Mouse (Mus musculus) kidney, embryonic 15.5 days (tissue): ENCODE data around the gene Samd4. TPM values are rescaled to one million over a fixed set of nuclear protein-coding genes. Genes with fewer than 3 reads are reported as not detected.

Experiments used
- ATAC-seq: fragments of 200-750 bp; cut with Nextera tagmentation; replicated peaks from 2 replicates; pipeline ENCODE4 v1.8.0; 2017; ENCODE audit warnings: moderate TSS enrichment; ENCODE audit not compliant: low FRiP score
- H3K27ac ChIP-seq: fragments of 300-500 bp; sonication (generic); 2 replicates; pipeline ENCODE4 v1.5.1; 2015; ENCODE audit warnings: mild to moderate bottlenecking, inconsistent platforms
- H3K27me3 ChIP-seq: fragments of 300-500 bp; sonication (generic); 2 replicates; pipeline ENCODE4 v1.6.1; 2015; ENCODE audit warnings: inconsistent platforms
- H3K36me3 ChIP-seq: fragments of 300-500 bp; sonication (generic); 2 replicates; pipeline ENCODE4 v1.6.1; 2015; ENCODE audit warnings: inconsistent platforms
- H3K4me1 ChIP-seq: fragments of 300-500 bp; sonication (generic); 2 replicates; pipeline ENCODE4 v1.6.1; 2015; ENCODE audit warnings: inconsistent platforms
- H3K4me2 ChIP-seq: fragments of 300-500 bp; sonication (generic); 2 replicates; pipeline ENCODE4 v1.6.1; 2015; ENCODE audit warnings: moderate library complexity, mild to moderate bottlenecking, inconsistent platforms
- H3K4me3 ChIP-seq: fragments of 300-500 bp; sonication (generic); replicated peaks from 2 replicates; pipeline ENCODE4 v1.5.1; 2015; ENCODE audit warnings: mild to moderate bottlenecking, inconsistent platforms
- H3K9ac ChIP-seq: fragments of 300-500 bp; sonication (generic); 2 replicates; pipeline ENCODE4 v1.6.1; 2015; ENCODE audit warnings: mild to moderate bottlenecking, inconsistent platforms
- H3K9me3 ChIP-seq: fragments of 300-500 bp; sonication (generic); replicated peaks from 2 replicates; pipeline ENCODE4 v1.6.1; 2016; ENCODE audit warnings: inconsistent platforms
- WGBS: fragments of 180-500 bp; shearing (Covaris S2); methylation state at CpG from one replicate; pipeline ENCODE4 v1.1.7; 2015; ENCODE audit warnings: mixed read lengths; 5-methylcytosine and 5-hydroxymethylcytosine counted together
- polyA plus RNA-seq: library from polyadenylated mRNA; unstranded; fragments of >200 nt; fragmentation: Nextera tagmentation; extraction: Ambion mirVana; gene quantifications from 2 replicates; pipeline ENCODE4 v1.2.1, GENCODE M21; 2015

The Samd4 gene
- polyA plus RNA-seq, 1 experiment from 2014 or later, result 5.2 TPM

- peak overlapping the region; percentile 69 for H3K9ac ChIP-seq
- WGBS, result under 1% methylated on average over 29 of the region's 29 CpGs
- peak overlapping the region; percentile 89 for H3K27ac ChIP-seq
- H3K36me3 ChIP-seq, result no peaks in the 10 kb centered on the region
- H3K9me3 ChIP-seq, result no peaks in the 10 kb centered on the region
- H3K4me3 ChIP-seq, result peak overlapping the region; percentile 57
- H3K27me3 ChIP-seq, result no peaks in the 10 kb centered on the region
- H3K4me1 ChIP-seq, result peaks cover 39% of the 10 kb centered on the region
- H3K4me2 ChIP-seq, result peak overlapping the region; percentile 99
- ATAC-seq, result peak; percentile 30
These were observed 1.3 kb downstream of the Samd4 start for GRCm38 (mm10) chr14:46883871-46884441.

GRCm38 (mm10) chr14:46884701-46885428 is 2.2 kb downstream of the Samd4 start:
- Histone ChIP-seq H3K27me3 (no peaks in the 10 kb centered on the region), H3K9me3 (no peaks in the 10 kb centered on the region), H3K27ac (peak overlapping the region; percentile 89), H3K4me2 (peak overlapping the region; percentile 99), H3K4me3 (peak overlapping the region; percentile 57), H3K4me1 (peaks cover 39% of the 10 kb centered on the region), H3K36me3 (no peaks in the 10 kb centered on the region), H3K9ac (peak overlapping the region; percentile 69)
- WGBS, result under 1% methylated on average over 49 of the region's 52 CpGs
- ATAC-seq, result peak; percentile 49

- WGBS, result 3% methylated on average over 7 of the region's 7 CpGs
- peak overlapping the region; percentile 69; the same call in 1 of the 2 replicates for H3K9ac ChIP-seq
- no peaks in the 10 kb centered on the region for H3K27me3 ChIP-seq
- no peak for ATAC-seq
- H3K4me3 ChIP-seq, result peak overlapping the region; percentile 57
- no peaks in the 10 kb centered on the region for H3K36me3 ChIP-seq
- no peaks in the 10 kb centered on the region for H3K9me3 ChIP-seq
- peak overlapping the region; percentile 89 for H3K27ac ChIP-seq
- H3K4me2 ChIP-seq, result peak overlapping the region; percentile 99
- H3K4me1 ChIP-seq, result peaks cover 39% of the 10 kb centered on the region
These were observed 2.7 kb downstream of the Samd4 start for GRCm38 (mm10) chr14:46885429-46885755.

GRCm38 (mm10) chr14:46885891-46886301 is 3.2 kb downstream of the Samd4 start:
- H3K9me3 ChIP-seq, result no peaks in the 10 kb centered on the region
- peak overlapping the region; percentile 89 for H3K27ac ChIP-seq
- H3K36me3 ChIP-seq, result no peaks in the 10 kb centered on the region
- H3K27me3 ChIP-seq, result no peaks in the 10 kb centered on the region
- H3K4me2 ChIP-seq, result peak overlapping the region; percentile 99
- ATAC-seq, result peak; percentile 24
- WGBS, result 17% methylated on average over 5 of the region's 5 CpGs
- peaks cover 39% of the 10 kb centered on the region for H3K4me1 ChIP-seq
- H3K9ac ChIP-seq, result 0 out of 2 replicates have a peak overlapping the region, but pooled peaks have one; percentile 69
- peak overlapping the region; percentile 57 for H3K4me3 ChIP-seq

- H3K9me3 ChIP-seq, result no peaks in the 10 kb centered on the region
- peaks cover 16% of the 10 kb centered on the region for H3K4me1 ChIP-seq
- no peak overlapping the region for H3K9ac ChIP-seq
- ATAC-seq, result no peak
- H3K27me3 ChIP-seq, result no peaks in the 10 kb centered on the region
- no peak overlapping the region for H3K27ac ChIP-seq
- H3K4me3 ChIP-seq, result no peak overlapping the region
- H3K4me2 ChIP-seq, result no peak overlapping the region
- 79% methylated on average over 4 of the region's 4 CpGs for WGBS
- H3K36me3 ChIP-seq, result no peaks in the 10 kb centered on the region
These were observed 6.4 kb downstream of the Samd4 start for GRCm38 (mm10) chr14:46889096-46889495.

GRCm38 (mm10) chr14:46893961-46894360 is 11.3 kb downstream of the Samd4 start:
- no peak overlapping the region for H3K4me3 ChIP-seq
- H3K4me1 ChIP-seq, result no peaks in the 10 kb centered on the region
- no peaks in the 10 kb centered on the region for H3K9me3 ChIP-seq
- 90% methylated on average over 10 of the region's 10 CpGs for WGBS
- no peaks in the 10 kb centered on the region for H3K36me3 ChIP-seq
- H3K27me3 ChIP-seq, result no peaks in the 10 kb centered on the region
- no peak overlapping the region for H3K9ac ChIP-seq
- H3K27ac ChIP-seq, result no peak overlapping the region
- H3K4me2 ChIP-seq, result no peak overlapping the region
- ATAC-seq, result no peak

GRCm38 (mm10) chr14:46897953-46898352 is 15.3 kb downstream of the Samd4 start:
- H3K36me3 ChIP-seq, result no peaks in the 10 kb centered on the region
- no peak overlapping the region for H3K4me2 ChIP-seq
- H3K27ac ChIP-seq, result no peak overlapping the region
- H3K9me3 ChIP-seq, result no peaks in the 10 kb centered on the region
- no peak for ATAC-seq
- H3K4me1 ChIP-seq, result no peaks in the 10 kb centered on the region
- WGBS, result 84% methylated on average over 5 of the region's 5 CpGs
- H3K27me3 ChIP-seq, result no peaks in the 10 kb centered on the region
- H3K9ac ChIP-seq, result no peak overlapping the region
- H3K4me3 ChIP-seq, result no peak overlapping the region

GRCm38 (mm10) chr14:46898626-46899025 is 16.0 kb downstream of the Samd4 start:
- Histone ChIP-seq H3K4me1 (no peaks in the 10 kb centered on the region), H3K4me3 (no peak overlapping the region), H3K27me3 (no peaks in the 10 kb centered on the region), H3K9me3 (no peaks in the 10 kb centered on the region), H3K4me2 (no peak overlapping the region), H3K27ac (no peak overlapping the region), H3K36me3 (no peaks in the 10 kb centered on the region), H3K9ac (no peak overlapping the region)
- WGBS, result 62% methylated on average over 3 of the region's 3 CpGs
- ATAC-seq, result no peak

GRCm38 (mm10) chr14:46902498-46903087 is 19.9 kb downstream of the Samd4 start:
- Histone ChIP-seq H3K4me3 (no peak overlapping the region), H3K27me3 (no peaks in the 10 kb centered on the region), H3K9me3 (no peaks in the 10 kb centered on the region), H3K4me1 (no peaks in the 10 kb centered on the region), H3K4me2 (no peak overlapping the region), H3K9ac (no peak overlapping the region), H3K27ac (no peak overlapping the region), H3K36me3 (no peaks in the 10 kb centered on the region)
- WGBS, result 69% methylated on average over 9 of the region's 9 CpGs
- ATAC-seq, result no peak

GRCm38 (mm10) chr14:46904276-46904675 is 21.6 kb downstream of the Samd4 start:
- H3K9ac ChIP-seq, result no peak overlapping the region

GRCm38 (mm10) chr14:46908858-46909257 is 26.2 kb downstream of the Samd4 start:
- WGBS, result 56% methylated on average over 8 of the region's 8 CpGs

More at GRCm38 (mm10) chr14:46904276-46904675, 21.6 kb downstream of the Samd4 start:
- no peaks in the 10 kb centered on the region for H3K4me1 ChIP-seq
- 87% methylated on average over 4 of the region's 4 CpGs for WGBS
- H3K9me3 ChIP-seq, result no peaks in the 10 kb centered on the region
- no peak overlapping the region for H3K4me2 ChIP-seq
- no peaks in the 10 kb centered on the region for H3K36me3 ChIP-seq
- no peak overlapping the region for H3K4me3 ChIP-seq
- no peak overlapping the region for H3K27ac ChIP-seq
- ATAC-seq, result no peak
- H3K27me3 ChIP-seq, result no peaks in the 10 kb centered on the region

GRCm38 (mm10) chr14:46912496-46912895 is 29.8 kb downstream of the Samd4 start:
- no peaks in the 10 kb centered on the region for H3K27me3 ChIP-seq
- no peak for ATAC-seq
- H3K36me3 ChIP-seq, result no peaks in the 10 kb centered on the region
- H3K4me3 ChIP-seq, result no peak overlapping the region
- H3K9me3 ChIP-seq, result no peaks in the 10 kb centered on the region
- H3K9ac ChIP-seq, result no peak overlapping the region
- 83% methylated on average over 7 of the region's 7 CpGs for WGBS
- H3K4me2 ChIP-seq, result no peak overlapping the region
- H3K4me1 ChIP-seq, result no peaks in the 10 kb centered on the region
- no peak overlapping the region for H3K27ac ChIP-seq

More at GRCm38 (mm10) chr14:46908858-46909257, 26.2 kb downstream of the Samd4 start:
- Histone ChIP-seq H3K4me3 (no peak overlapping the region), H3K27me3 (no peaks in the 10 kb centered on the region), H3K9me3 (no peaks in the 10 kb centered on the region), H3K4me2 (no peak overlapping the region), H3K9ac (no peak overlapping the region), H3K27ac (no peak overlapping the region), H3K4me1 (no peaks in the 10 kb centered on the region), H3K36me3 (no peaks in the 10 kb centered on the region)
- ATAC-seq, result no peak
